Mouse (Mus musculus): ENCODE results near the gene Mafk. TPM values are rescaled to one million over a fixed set of nuclear protein-coding genes. Genes with fewer than 3 reads are reported as not detected.

The Mafk gene
- total and polyA plus RNA-seq, 3 experiments, result 16.4 to 24.1 (median 23.6) TPM

DNA sequence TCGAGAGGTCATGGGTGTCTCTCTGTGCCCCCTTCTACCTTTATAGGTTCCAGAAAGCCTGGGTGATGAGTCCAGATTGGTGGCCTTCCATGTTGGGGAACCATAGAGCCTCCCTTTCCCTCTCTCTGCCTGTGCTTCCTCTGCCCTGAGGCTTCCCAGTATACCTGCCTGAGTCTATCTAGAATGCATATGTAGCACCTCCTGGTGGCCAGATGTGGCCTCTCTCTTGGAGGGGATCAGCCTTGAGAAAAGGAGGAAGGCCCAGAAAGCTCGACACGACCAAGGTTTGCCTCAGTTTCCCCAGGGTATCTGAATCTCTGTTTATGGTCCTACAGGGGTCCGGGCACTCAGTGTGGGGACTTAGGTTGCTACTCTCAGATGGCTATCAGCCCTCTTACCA, 27.5 kb downstream of the Mafk start:
- Histone ChIP-seq H3K4me3 (replicated peaks in 1 of 3; ENCODE audit: low read depth in 2 of 3, low read length in 2 of 3, poor library complexity in 1 of 3) (no peak overlapping the region), H3K27ac (ENCODE audit: insufficient read depth, low read depth) (no peak overlapping the region), H3K9me3 (replicated peaks; ENCODE audit: low read length) (no peaks in the 10 kb centered on the region), H3K9ac (ENCODE audit: insufficient read depth, low read depth) (no peak overlapping the region), H3K4me1 (ENCODE audit: control insufficient read depth in 1 of 2, insufficient read depth in 2 of 2) (peaks cover 0 to 4% of the 10 kb centered on the region in 2 experiments; a peak in 1 of 4 replicates), H3K79me2 (replicated peaks; ENCODE audit: control insufficient read depth, extremely low read depth, insufficient read depth, poor library complexity, severe bottlenecking) (no peaks in the 10 kb centered on the region), H3K36me3 (replicated peaks in 1 of 2; ENCODE audit: control insufficient read depth in 1 of 2, insufficient read depth in 1 of 2, low read length in 1 of 2) (peaks cover 23 to 48% of the 10 kb centered on the region in 2 experiments), H3K27me3 (replicated peaks) (peaks cover 4% of the 10 kb centered on the region), H3K4me2 (ENCODE audit: insufficient read depth, low read depth, poor library complexity, severe bottlenecking) (no peak overlapping the region)
- no peak for TF ChIP-seq JUN (IDR thresholded peaks at IDR 0.05; ENCODE audit: insufficient read depth, low read depth, low read length)
- TF ChIP-seq SMC3 (IDR thresholded peaks at IDR 0.05; ENCODE audit: low read depth, low read length), result peak; percentile 49
- peak; percentile 51 for TF ChIP-seq RAD21 (IDR thresholded peaks at IDR 0.05; ENCODE audit: low read depth, low read length)
- no peak for TF ChIP-seq CHD2 (IDR thresholded peaks at IDR 0.05; ENCODE audit: low read length)
- peak; percentile 47 to 76; a peak in 3 of 4 replicates for TF ChIP-seq CTCF (conservative IDR thresholded peaks at IDR 0.05 in 1 of 2, IDR thresholded peaks at IDR 0.05 in 1 of 2; ENCODE audit: low read depth in 2 of 2, low read length in 2 of 2)
- dilution Hi-C loops (cut with MboI; ENCODE audit: extremely low pct_ligation_motif_present, extremely low pct_unique_long_range_greater_than_20kb, low sequenced_read_pairs) (no loop called here), in situ Hi-C loops (cut with MboI; ENCODE audit: low pct_ligation_motif_present, low pct_unique_long_range_greater_than_20kb, low sequenced_read_pairs) (no loop called here)
- peak; percentile 48 for DNase-seq (ENCODE audit: extremely low read depth)

DNA sequence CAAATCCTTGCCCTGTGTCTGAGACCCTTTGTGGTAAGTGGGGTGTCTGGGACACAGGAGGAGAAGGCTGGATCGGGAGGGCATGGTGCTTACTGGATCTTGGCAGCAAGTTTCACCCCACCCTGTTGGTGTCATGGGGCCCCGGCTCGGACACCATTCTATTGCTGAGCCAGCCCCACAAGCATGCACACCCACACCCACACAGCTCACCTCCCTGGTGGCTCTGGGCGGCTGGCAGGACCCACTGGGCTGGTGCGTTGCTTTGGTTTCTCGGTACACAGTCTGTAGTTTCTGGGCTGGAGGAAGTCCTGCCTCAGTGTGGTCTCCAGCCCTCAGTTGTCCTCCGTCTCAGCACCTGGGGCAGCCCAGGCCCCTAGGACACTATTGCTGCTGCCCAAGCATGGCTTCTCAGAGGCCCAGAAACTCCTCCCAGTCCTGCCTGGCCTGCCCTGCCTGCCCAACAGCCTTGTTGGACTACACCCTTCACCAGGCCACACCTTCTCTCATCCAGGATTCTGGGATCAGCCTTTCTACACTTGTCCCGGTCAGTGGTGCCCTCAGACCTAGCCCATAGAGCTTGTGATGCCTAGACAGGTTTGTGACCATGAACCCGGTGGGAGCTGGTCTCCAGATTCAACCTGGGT, 28.3 kb downstream of the Mafk start, which contains the start of gene Tmem184a:
Gene Tmem184a, minus strand, starts transcription at position 380 of the 644 bp plus-strand sequence.
- no peak within 1 kb of the TSS for H3K9ac ChIP-seq (ENCODE audit: insufficient read depth, low read depth)
- dilution Hi-C loops (cut with MboI; ENCODE audit: extremely low pct_ligation_motif_present, extremely low pct_unique_long_range_greater_than_20kb, low sequenced_read_pairs), result no loop called here

DNA sequence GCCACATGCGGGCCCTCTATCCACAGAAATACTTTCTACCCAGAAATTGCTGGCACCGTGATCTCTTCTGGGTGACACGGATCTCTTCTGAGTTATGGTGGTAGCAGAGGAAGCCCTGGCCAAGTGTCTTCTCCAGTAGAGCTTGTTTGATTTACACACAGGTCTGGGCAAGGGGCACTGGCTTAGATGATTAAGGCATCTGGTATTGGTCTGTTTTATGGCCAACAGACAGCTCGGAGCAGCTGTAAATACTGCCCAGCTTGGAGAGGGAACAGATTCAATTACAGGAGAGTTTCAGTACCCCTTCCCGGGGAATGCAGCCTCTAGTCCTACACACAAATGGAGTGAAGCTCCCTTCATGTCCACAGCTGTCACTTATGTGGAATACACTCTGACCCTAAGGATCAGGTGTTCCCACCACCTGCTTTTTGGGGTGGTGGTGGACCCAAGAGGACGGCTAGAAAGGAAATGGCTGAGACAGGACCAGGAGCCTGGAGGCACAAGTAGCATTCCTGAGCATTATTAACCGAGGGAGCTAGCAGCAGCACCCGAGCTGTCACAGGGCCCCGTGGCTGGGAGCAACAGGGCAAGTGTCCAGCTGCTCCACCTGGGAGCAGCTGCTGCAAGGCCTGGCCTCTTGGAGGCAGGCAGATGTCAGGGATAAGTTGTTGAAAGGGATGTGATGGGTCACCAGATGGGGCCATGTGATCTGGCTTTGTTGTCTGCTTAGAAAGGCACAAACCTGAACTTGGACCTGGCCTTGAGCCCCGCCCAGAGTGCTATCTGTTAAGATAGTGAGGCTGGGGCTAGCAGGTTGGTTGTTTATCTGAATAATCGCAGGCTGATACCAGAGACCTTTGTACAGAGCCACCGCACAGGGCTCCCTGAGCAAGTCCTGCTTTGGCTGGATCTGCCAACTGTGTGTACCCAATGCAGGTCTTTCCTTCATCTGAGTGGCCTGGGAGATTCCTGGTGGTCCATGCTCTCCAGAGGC, 30.4 kb downstream of the Mafk start:
- peaks cover 2 to 13% of the 10 kb centered on the region in 2 experiments; a peak in 2 of 4 replicates for H3K4me1 ChIP-seq (ENCODE audit: control insufficient read depth in 1 of 2, insufficient read depth in 2 of 2)
- no peak overlapping the region for H3K4me2 ChIP-seq (ENCODE audit: insufficient read depth, low read depth, poor library complexity, severe bottlenecking)
- H3K27ac ChIP-seq (ENCODE audit: insufficient read depth, low read depth), result no peak overlapping the region
- H3K79me2 ChIP-seq (replicated peaks; ENCODE audit: control insufficient read depth, extremely low read depth, insufficient read depth, poor library complexity, severe bottlenecking), result peaks cover 13% of the 10 kb centered on the region
- no peak overlapping the region for H3K4me3 ChIP-seq (replicated peaks in 1 of 3; ENCODE audit: low read depth in 2 of 3, low read length in 2 of 3, poor library complexity in 1 of 3)
- in situ Hi-C loops (cut with MboI; ENCODE audit: low pct_ligation_motif_present, low pct_unique_long_range_greater_than_20kb, low sequenced_read_pairs), result no loop called here
- no peak for DNase-seq (ENCODE audit: extremely low read depth)
- no peaks in the 10 kb centered on the region for H3K9me3 ChIP-seq (replicated peaks; ENCODE audit: low read length)
- no peak overlapping the region for H3K9ac ChIP-seq (ENCODE audit: insufficient read depth, low read depth)
- dilution Hi-C loops (cut with MboI; ENCODE audit: extremely low pct_ligation_motif_present, extremely low pct_unique_long_range_greater_than_20kb, low sequenced_read_pairs), result no loop called here
- peaks cover 31 to 64% of the 10 kb centered on the region in 2 experiments for H3K36me3 ChIP-seq (replicated peaks in 1 of 2; ENCODE audit: control insufficient read depth in 1 of 2, insufficient read depth in 1 of 2, low read length in 1 of 2)
- no peaks in the 10 kb centered on the region for H3K27me3 ChIP-seq (replicated peaks)
- TF ChIP-seq POLR2AphosphoS2 (IDR thresholded peaks at IDR 0.05; ENCODE audit: low read depth, low read length) (no peak; the same call in 1 of the 2 replicates), BHLHE40 (IDR thresholded peaks at IDR 0.05; ENCODE audit: low read depth, low read length) (no peak), SIN3A (IDR thresholded peaks at IDR 0.05; ENCODE audit: low read length) (no peak), NRF1 (IDR thresholded peaks at IDR 0.05; ENCODE audit: low read depth, low read length) (no peak), TCF12 (IDR thresholded peaks at IDR 0.05; ENCODE audit: low read depth, low read length) (no peak), USF1 (IDR thresholded peaks at IDR 0.05; ENCODE audit: low read depth, low read length) (no peak), MAZ (IDR thresholded peaks at IDR 0.05; ENCODE audit: low read depth, low read length) (no peak), MAFK (IDR thresholded peaks at IDR 0.05; ENCODE audit: insufficient replicate concordance, low read length) (no peak), ETS1 (conservative IDR thresholded peaks at IDR 0.05; ENCODE audit: low read depth, low read length) (no peak), ZC3H11A (IDR thresholded peaks at IDR 0.05; ENCODE audit: low read depth, low read length) (no peak), MYC (IDR thresholded peaks at IDR 0.05; ENCODE audit: low read depth, low read length) (no peak), JUND (conservative IDR thresholded peaks at IDR 0.05; ENCODE audit: low read depth, low read length) (no peak), NELFE (IDR thresholded peaks at IDR 0.05; ENCODE audit: low read depth, low read length) (no peak), POLR2A (IDR thresholded peaks at IDR 0.05; ENCODE audit: low read depth, low read length) (no peak), PAX5 (IDR thresholded peaks at IDR 0.05; ENCODE audit: low read length) (no peak), CHD1 (IDR thresholded peaks at IDR 0.05; ENCODE audit: low read depth, low read length) (no peak), MAX (IDR thresholded peaks at IDR 0.05; ENCODE audit: low read length) (no peak), IRF4 (IDR thresholded peaks at IDR 0.05; ENCODE audit: low read depth, low read length) (no peak), JUN (IDR thresholded peaks at IDR 0.05; ENCODE audit: insufficient read depth, low read depth, low read length) (no peak)

More for the DNA sequence above, 28.3 kb downstream of the Mafk start, which contains the start of gene Tmem184a:
- Histone ChIP-seq H3K9me3 (replicated peaks; ENCODE audit: low read length) (no peaks in the 10 kb centered on the region), H3K27me3 (replicated peaks) (no peaks in the 10 kb centered on the region), H3K4me3 (replicated peaks in 1 of 3; ENCODE audit: low read depth in 2 of 3, low read length in 2 of 3, poor library complexity in 1 of 3) (no peak within 1 kb of the TSS), H3K36me3 (replicated peaks in 1 of 2; ENCODE audit: control insufficient read depth in 1 of 2, insufficient read depth in 1 of 2, low read length in 1 of 2) (peaks cover 27 to 55% of the 10 kb centered on the region in 2 experiments), H3K4me1 (ENCODE audit: control insufficient read depth in 1 of 2, insufficient read depth in 2 of 2) (0 out of 4 replicates have a peak, but pooled peaks cover 0 to 2% of the 10 kb centered on the region in 2 experiments), H3K27ac (ENCODE audit: insufficient read depth, low read depth) (no peak within 1 kb of the TSS), H3K79me2 (replicated peaks; ENCODE audit: control insufficient read depth, extremely low read depth, insufficient read depth, poor library complexity, severe bottlenecking) (no peaks in the 10 kb centered on the region), H3K4me2 (ENCODE audit: insufficient read depth, low read depth, poor library complexity, severe bottlenecking) (no peak within 1 kb of the TSS)
- in situ Hi-C loops (cut with MboI; ENCODE audit: low pct_ligation_motif_present, low pct_unique_long_range_greater_than_20kb, low sequenced_read_pairs), result no loop called here
- TF ChIP-seq RCOR1 (conservative IDR thresholded peaks at IDR 0.05; ENCODE audit: low read depth, low read length), result no peak
- no peak for DNase-seq (ENCODE audit: extremely low read depth)
